Mouse (Mus musculus) embryonic facial prominence, embryonic 15.5 days (tissue): ENCODE results near the gene Ccnjl. TPM values are rescaled to one million over a fixed set of nuclear protein-coding genes. Genes with fewer than 3 reads are reported as not detected.

Source experiments
- ATAC-seq: fragments of 200-750 bp; cut with Nextera tagmentation; 2 replicates; pipeline ENCODE4 v1.8.0; 2017; ENCODE audit warnings: low read depth, moderate TSS enrichment; ENCODE audit not compliant: insufficient number of reproducible peaks, low FRiP score, low TSS enrichment
- H3K27ac ChIP-seq: fragments of 300-500 bp; sonication (generic); replicated peaks from 2 replicates; pipeline ENCODE4 v1.5.1; 2015; ENCODE audit warnings: mild to moderate bottlenecking, inconsistent platforms
- H3K27me3 ChIP-seq: fragments of 300-500 bp; sonication (generic); 2 replicates; pipeline ENCODE4 v1.6.1; 2015; ENCODE audit warnings: inconsistent platforms
- H3K36me3 ChIP-seq: fragments of 300-500 bp; sonication (generic); 2 replicates; pipeline ENCODE4 v1.6.1; 2015; ENCODE audit warnings: mild to moderate bottlenecking, inconsistent platforms
- H3K4me1 ChIP-seq: fragments of 300-500 bp; sonication (generic); 2 replicates; pipeline ENCODE4 v1.6.1; 2015; ENCODE audit warnings: inconsistent platforms
- H3K4me2 ChIP-seq: fragments of 300-500 bp; sonication (generic); replicated peaks from 2 replicates; pipeline ENCODE4 v1.6.1; 2015; ENCODE audit warnings: mild to moderate bottlenecking, inconsistent platforms
- H3K4me3 ChIP-seq: fragments of 300-500 bp; sonication (generic); replicated peaks from 2 replicates; pipeline ENCODE4 v1.5.1; 2015; ENCODE audit warnings: mild to moderate bottlenecking, inconsistent platforms
- H3K9ac ChIP-seq: fragments of 300-500 bp; sonication (generic); 2 replicates; pipeline ENCODE4 v1.6.1; 2015; ENCODE audit warnings: inconsistent platforms
- H3K9me3 ChIP-seq: fragments of 300-500 bp; sonication (generic); replicated peaks from 2 replicates; pipeline ENCODE4 v1.6.1; 2016; ENCODE audit warnings: inconsistent platforms
- WGBS: fragments of 180-500 bp; shearing (Covaris S2); methylation state at CpG from one replicate; pipeline ENCODE4 v1.1.7; 2015; 5-methylcytosine and 5-hydroxymethylcytosine counted together
- polyA plus RNA-seq: library from polyadenylated mRNA; unstranded; fragments of >200 nt; fragmentation: Nextera tagmentation; extraction: Ambion mirVana; gene quantifications from 2 replicates; pipeline ENCODE4 v1.2.1, GENCODE M21; 2015

Gene Ccnjl
- polyA plus RNA-seq, 1 experiment from 2014 or later = 10.9 TPM

GRCm38 (mm10) chr11:43549701-43550100 is 21.1 kb downstream of the Ccnjl start:
- no peak overlapping the region for H3K9ac ChIP-seq
- 44% methylated on average over 11 of the region's 11 CpGs for WGBS
- H3K27ac ChIP-seq = no peak overlapping the region
- H3K27me3 ChIP-seq = no peaks in the 10 kb centered on the region
- ATAC-seq = no peak
- no peak overlapping the region for H3K4me2 ChIP-seq
- H3K9me3 ChIP-seq = no peaks in the 10 kb centered on the region
- peaks cover 20% of the 10 kb centered on the region for H3K4me1 ChIP-seq
- H3K4me3 ChIP-seq = no peak overlapping the region
- no peaks in the 10 kb centered on the region for H3K36me3 ChIP-seq

- 62% methylated on average over 3 of the region's 3 CpGs for WGBS
- no peak overlapping the region for H3K4me3 ChIP-seq
- H3K4me1 ChIP-seq = peaks cover 15% of the 10 kb centered on the region
- H3K9ac ChIP-seq = no peak overlapping the region
- H3K27ac ChIP-seq = no peak overlapping the region
- H3K36me3 ChIP-seq = no peaks in the 10 kb centered on the region
- ATAC-seq = peak; percentile 31; the same call in 1 of the 2 replicates
- H3K27me3 ChIP-seq = no peaks in the 10 kb centered on the region
- H3K4me2 ChIP-seq = no peak overlapping the region
- no peaks in the 10 kb centered on the region for H3K9me3 ChIP-seq
Observed at GRCm38 (mm10) chr11:43551756-43552155, 23.2 kb downstream of the Ccnjl start.

GRCm38 (mm10) chr11:43552675-43553074 is 24.1 kb downstream of the Ccnjl start:
- H3K4me1 ChIP-seq = peaks cover 15% of the 10 kb centered on the region
- 77% methylated on average over 6 of the region's 6 CpGs for WGBS
- no peak for ATAC-seq
- no peak overlapping the region for H3K27ac ChIP-seq
- no peak overlapping the region for H3K4me2 ChIP-seq
- H3K36me3 ChIP-seq = 0 out of 2 replicates have a peak, but pooled peaks cover 4% of the 10 kb centered on the region
- no peak overlapping the region for H3K9ac ChIP-seq
- H3K4me3 ChIP-seq = no peak overlapping the region
- H3K9me3 ChIP-seq = no peaks in the 10 kb centered on the region
- no peaks in the 10 kb centered on the region for H3K27me3 ChIP-seq

- Histone ChIP-seq H3K27ac (no peak overlapping the region), H3K36me3 (0 out of 2 replicates have a peak, but pooled peaks cover 5% of the 10 kb centered on the region), H3K9me3 (no peaks in the 10 kb centered on the region), H3K4me3 (no peak overlapping the region), H3K4me1 (no peaks in the 10 kb centered on the region), H3K4me2 (no peak overlapping the region), H3K27me3 (no peaks in the 10 kb centered on the region), H3K9ac (no peak overlapping the region)
- WGBS = 82% methylated on average over 11 of the region's 11 CpGs
- ATAC-seq = no peak
Observed at GRCm38 (mm10) chr11:43556538-43556937, 28.0 kb downstream of the Ccnjl start.

GRCm38 (mm10) chr11:43559515-43560292 is 31.1 kb downstream of the Ccnjl start:
- H3K4me3 ChIP-seq = no peak overlapping the region
- peak; percentile 16; the same call in 1 of the 2 replicates for ATAC-seq
- H3K4me2 ChIP-seq = no peak overlapping the region
- no peaks in the 10 kb centered on the region for H3K27me3 ChIP-seq
- H3K36me3 ChIP-seq = 0 out of 2 replicates have a peak, but pooled peaks cover 5% of the 10 kb centered on the region
- WGBS = 24% methylated on average over 6 of the region's 6 CpGs
- 0 out of 2 replicates have a peak, but pooled peaks cover 5% of the 10 kb centered on the region for H3K4me1 ChIP-seq
- H3K9ac ChIP-seq = no peak overlapping the region
- H3K27ac ChIP-seq = no peak overlapping the region
- no peaks in the 10 kb centered on the region for H3K9me3 ChIP-seq

GRCm38 (mm10) chr11:43563654-43564244 is 35.2 kb downstream of the Ccnjl start:
- Histone ChIP-seq H3K36me3 (no peaks in the 10 kb centered on the region), H3K9me3 (no peaks in the 10 kb centered on the region), H3K27me3 (no peaks in the 10 kb centered on the region), H3K4me2 (no peak overlapping the region), H3K27ac (no peak overlapping the region), H3K9ac (no peak overlapping the region), H3K4me1 (peaks cover 21% of the 10 kb centered on the region), H3K4me3 (no peak overlapping the region)
- no peak for ATAC-seq
- WGBS = 60% methylated on average over 10 of the region's 10 CpGs

- no peaks in the 10 kb centered on the region for H3K36me3 ChIP-seq
- H3K9ac ChIP-seq = no peak overlapping the region
- no peaks in the 10 kb centered on the region for H3K9me3 ChIP-seq
- H3K27me3 ChIP-seq = no peaks in the 10 kb centered on the region
- ATAC-seq = no peak
- 42% methylated on average over 2 of the region's 2 CpGs for WGBS
- no peak overlapping the region for H3K27ac ChIP-seq
- H3K4me3 ChIP-seq = no peak overlapping the region
- H3K4me1 ChIP-seq = peaks cover 33% of the 10 kb centered on the region
- H3K4me2 ChIP-seq = no peak overlapping the region
Observed at GRCm38 (mm10) chr11:43565414-43565813, 36.8 kb downstream of the Ccnjl start.

GRCm38 (mm10) chr11:43565852-43566251 is 37.3 kb downstream of the Ccnjl start:
- Histone ChIP-seq H3K9me3 (no peaks in the 10 kb centered on the region), H3K4me1 (peaks cover 33% of the 10 kb centered on the region), H3K27ac (no peak overlapping the region), H3K4me2 (no peak overlapping the region), H3K9ac (no peak overlapping the region), H3K4me3 (no peak overlapping the region), H3K36me3 (no peaks in the 10 kb centered on the region), H3K27me3 (no peaks in the 10 kb centered on the region)
- no peak for ATAC-seq
- 14% methylated on average over 8 of the region's 8 CpGs for WGBS

GRCm38 (mm10) chr11:43566696-43567095 is 38.1 kb downstream of the Ccnjl start:
- no peak overlapping the region for H3K9ac ChIP-seq
- H3K4me2 ChIP-seq = no peak overlapping the region
- peak overlapping the region; percentile 23; the same call in 1 of the 2 replicates for H3K27ac ChIP-seq
- no peak overlapping the region for H3K4me3 ChIP-seq
- no peaks in the 10 kb centered on the region for H3K9me3 ChIP-seq
- H3K27me3 ChIP-seq = no peaks in the 10 kb centered on the region
- no peak for ATAC-seq
- WGBS = 52% methylated on average over 5 of the region's 5 CpGs
- H3K36me3 ChIP-seq = no peaks in the 10 kb centered on the region
- H3K4me1 ChIP-seq = peaks cover 33% of the 10 kb centered on the region

- Histone ChIP-seq H3K36me3 (no peaks in the 10 kb centered on the region), H3K27ac (no peak overlapping the region), H3K27me3 (no peaks in the 10 kb centered on the region), H3K9me3 (no peaks in the 10 kb centered on the region), H3K9ac (no peak overlapping the region), H3K4me3 (no peak overlapping the region), H3K4me2 (no peak overlapping the region), H3K4me1 (peaks cover 33% of the 10 kb centered on the region)
- no peak for ATAC-seq
- WGBS = 52% methylated on average over 5 of the region's 5 CpGs
Observed at GRCm38 (mm10) chr11:43568263-43568662, 39.7 kb downstream of the Ccnjl start.

GRCm38 (mm10) chr11:43569188-43569587 is 40.6 kb downstream of the Ccnjl start:
- no peak overlapping the region for H3K4me2 ChIP-seq
- ATAC-seq = no peak
- H3K4me1 ChIP-seq = peaks cover 28% of the 10 kb centered on the region
- H3K27ac ChIP-seq = peak overlapping the region; percentile 55; the same call in 1 of the 2 replicates
- H3K4me3 ChIP-seq = no peak overlapping the region
- 74% methylated on average over 5 of the region's 5 CpGs for WGBS
- H3K27me3 ChIP-seq = no peaks in the 10 kb centered on the region
- H3K36me3 ChIP-seq = no peaks in the 10 kb centered on the region
- no peak overlapping the region for H3K9ac ChIP-seq
- H3K9me3 ChIP-seq = no peaks in the 10 kb centered on the region
